Comparison of ENCODE assay signal across 10 mouse cellular contexts in the genomic region with DNA sequence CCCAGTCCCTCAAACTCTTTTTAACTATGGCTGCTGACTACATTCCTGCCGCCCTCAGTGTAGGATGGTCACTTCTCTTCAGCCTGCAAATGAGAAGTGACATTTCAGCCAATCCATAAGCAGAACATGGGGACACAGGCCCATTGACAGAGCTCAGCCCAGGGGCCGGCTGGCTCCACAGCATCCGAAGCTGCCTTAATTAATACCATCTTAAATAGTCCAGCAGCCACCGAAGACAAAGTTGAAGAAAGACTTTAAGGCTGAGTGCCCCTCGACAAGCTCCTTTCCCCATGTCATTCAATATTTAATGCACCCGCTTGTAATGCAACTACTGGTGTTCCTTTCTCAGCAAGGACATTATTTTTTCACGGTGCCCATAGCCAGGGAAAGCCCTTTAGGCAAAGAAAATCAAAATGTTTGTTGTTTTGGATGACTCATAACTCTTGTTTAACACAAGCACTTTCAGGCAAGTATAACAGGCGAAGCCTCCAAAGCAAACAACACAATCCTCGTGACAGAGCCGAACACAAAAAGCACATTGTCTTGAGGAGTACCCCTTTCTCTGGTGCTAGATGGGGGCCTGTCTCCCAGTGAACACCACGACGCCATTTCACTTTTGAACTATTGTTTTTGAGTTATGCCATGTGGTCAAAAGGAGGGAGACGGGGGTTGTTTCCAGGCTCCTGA. TPM values are rescaled to one million over a fixed set of nuclear protein-coding genes. Genes with fewer than 3 reads are reported as not detected.
DNase-seq lines count a peak whose midpoint lies in the region; ATAC-seq lines count a peak whose summit lies in the region.
"Had no signal": no experiment of that assay in that cellular context is flagged by ENCODE, and none has a peak within 500 bp of the region (broad histone marks: within the 10 kb centered on the region; RNA-seq: fewer than 3 reads in every experiment).

No protein-coding gene starts in this region.

- no peak overlapping the region; the same call in 1 of the 2 replicates for H3K4me3 ChIP-seq in kidney, embryonic 14.5 days (ENCODE audit: low read length)
- peak overlapping the region; percentile 41 for H3K4me3 ChIP-seq in hindbrain, embryonic 10.5 days
- no peak overlapping the region for H3K4me3 ChIP-seq in midbrain, embryonic 15.5 days

- H3K4me2 ChIP-seq in kidney, embryonic 14.5 days (replicated peaks; ENCODE audit: low read depth, low read length): peak overlapping the region; percentile 35; the same call in 1 of the 2 replicates
- H3K4me2 ChIP-seq in midbrain, embryonic 15.5 days: peak overlapping the region; percentile 40; the same call in 1 of the 2 replicates

- no peak overlapping the region for H3K9ac ChIP-seq in kidney, embryonic 14.5 days (ENCODE audit: low read depth, low read length)
- H3K9ac ChIP-seq in midbrain, embryonic 15.5 days: no peak overlapping the region

- peaks cover 16% of the 10 kb centered on the region; the same call in 1 of the 2 replicates for H3K4me1 ChIP-seq in kidney, embryonic 14.5 days (ENCODE audit: control insufficient read depth, insufficient read depth, low read length)
- H3K4me1 ChIP-seq in hindbrain, embryonic 10.5 days (replicated peaks): peaks cover 73% of the 10 kb centered on the region
- peaks cover 30% of the 10 kb centered on the region for H3K4me1 ChIP-seq in midbrain, embryonic 15.5 days

- H3K27me3 ChIP-seq in kidney, embryonic 14.5 days (ENCODE audit: control insufficient read depth, insufficient read depth, low read length): peaks cover 83% of the 10 kb centered on the region
- H3K27me3 ChIP-seq in hindbrain, embryonic 10.5 days (ENCODE audit: insufficient read depth, poor library complexity, severe bottlenecking): peaks cover 77% of the 10 kb centered on the region
- peaks cover 61% of the 10 kb centered on the region for H3K27me3 ChIP-seq in midbrain, embryonic 15.5 days (replicated peaks)

- no peak for ATAC-seq in kidney, embryonic 14.5 days (ENCODE audit: low FRiP score, low TSS enrichment)
- no peak; the same call in 1 of the 2 replicates for ATAC-seq in midbrain, embryonic 15.5 days (replicated peaks)

- 33% methylated on average over 13 of the region's 13 CpGs for WGBS in kidney, embryonic 14.5 days
- 6% methylated on average over 13 of the region's 13 CpGs for WGBS in hindbrain, embryonic 10.5 days
- 5% methylated on average over 13 of the region's 13 CpGs for WGBS in midbrain, embryonic 15.5 days

- no peaks in the 10 kb centered on the region for H3K36me3 ChIP-seq in kidney, embryonic 14.5 days (ENCODE audit: control insufficient read depth, insufficient read depth, low read length)
- H3K36me3 ChIP-seq in hindbrain, embryonic 10.5 days: no peaks in the 10 kb centered on the region
- H3K36me3 ChIP-seq in midbrain, embryonic 15.5 days (replicated peaks): no peaks in the 10 kb centered on the region
- H3K36me3 ChIP-seq: G1E had no signal

- H3K27ac ChIP-seq in kidney, embryonic 14.5 days (ENCODE audit: low read depth, low read length): no peak overlapping the region
- H3K27ac ChIP-seq in hindbrain, embryonic 10.5 days: peak overlapping the region; percentile 97
- peak overlapping the region; percentile 70 for H3K27ac ChIP-seq in midbrain, embryonic 15.5 days

- H3K9me3 ChIP-seq in kidney, embryonic 14.5 days (ENCODE audit: control insufficient read depth, low read length): no peaks in the 10 kb centered on the region
- H3K9me3 ChIP-seq in hindbrain, embryonic 10.5 days: no peaks in the 10 kb centered on the region
- H3K9me3 ChIP-seq in midbrain, embryonic 15.5 days: no peaks in the 10 kb centered on the region
- H3K9me3 ChIP-seq: G1E had no signal

- DNase-seq in kidney, postnatal 25 days: no peak
- DNase-seq in embryo, embryonic 9.5 days (ENCODE audit: extremely low spot score): peak; percentile 68
- peak; percentile 74 for DNase-seq in hindbrain, embryonic 10.5 days (ENCODE audit: low spot score)
- DNase-seq in left cerebral cortex, adult 8-10 months (ENCODE audit: low spot score in 2 of 2): no peak
- DNase-seq in thymus, postnatal 4 days: no peak
- DNase-seq in spleen, postnatal 4 days (ENCODE audit: low spot score in 2 of 2): no peak

RNA-seq across cellular contexts. Expression of gene Gm5089, which starts 1.9 kb away (rescaled TPM):
- not detected in 2 replicates for polyA plus RNA-seq in kidney, embryonic 14.5 days (2014; fragmentation: Nextera tagmentation; extraction: Ambion mirVana)
- 1.9 and 2.4 TPM in 2 replicates for polyA plus RNA-seq in hindbrain, embryonic 10.5 days (2016; fragmentation: Nextera tagmentation; extraction: Ambion mirVana)
- polyA plus RNA-seq in midbrain, embryonic 15.5 days (2015; fragmentation: Nextera tagmentation; extraction: Ambion mirVana): 0.91 and 1.1 TPM in 2 replicates
- total RNA-seq in left cerebral cortex, adult 8-10 months (2022): under 1 TPM in 3 of 4 experiments, not detected in 1; 0.19 to 0.59 (median 0.41) TPM
- polyA plus RNA-seq: G1E; gonadal fat pad, adult 2 months had no signal

RNA-seq across cellular contexts. Expression of gene Zic5, which starts 12.6 kb away (rescaled TPM):
- 0.07 and 0.10 TPM in 2 replicates for polyA plus RNA-seq in kidney, embryonic 14.5 days (2014; fragmentation: Nextera tagmentation; extraction: Ambion mirVana)
- 16.5 and 20.3 TPM in 2 replicates for polyA plus RNA-seq in hindbrain, embryonic 10.5 days (2016; fragmentation: Nextera tagmentation; extraction: Ambion mirVana)
- 13.0 and 14.0 TPM in 2 replicates for polyA plus RNA-seq in midbrain, embryonic 15.5 days (2015; fragmentation: Nextera tagmentation; extraction: Ambion mirVana)
- total RNA-seq in left cerebral cortex, adult 8-10 months (2022): 1 to 10 TPM; 2.2 to 6.1 (median 3.5) TPM
- polyA plus RNA-seq: G1E; gonadal fat pad, adult 2 months had no signal

RNA-seq across cellular contexts. Expression of gene Zic2, which starts 22.4 kb away (rescaled TPM):
- polyA plus RNA-seq in kidney, embryonic 14.5 days (2014; fragmentation: Nextera tagmentation; extraction: Ambion mirVana): not detected in 2 replicates
- polyA plus RNA-seq in hindbrain, embryonic 10.5 days (2016; fragmentation: Nextera tagmentation; extraction: Ambion mirVana): 7.2 and 10.1 TPM in 2 replicates
- 9.6 and 9.9 TPM in 2 replicates for polyA plus RNA-seq in midbrain, embryonic 15.5 days (2015; fragmentation: Nextera tagmentation; extraction: Ambion mirVana)
- total RNA-seq in left cerebral cortex, adult 8-10 months (2022): 10 to 100 TPM; 20.3 to 25.7 (median 21.7) TPM
- polyA plus RNA-seq: G1E had no signal

RNA-seq across cellular contexts. Expression of gene Gm10837, which starts 37.5 kb away (rescaled TPM):
- polyA plus RNA-seq in kidney, embryonic 14.5 days (2014; fragmentation: Nextera tagmentation; extraction: Ambion mirVana): not detected in 2 replicates
- polyA plus RNA-seq in hindbrain, embryonic 10.5 days (2016; fragmentation: Nextera tagmentation; extraction: Ambion mirVana): 0.24 and 0.29 TPM in 2 replicates
- 0.51 and 0.77 TPM in 2 replicates for polyA plus RNA-seq in midbrain, embryonic 15.5 days (2015; fragmentation: Nextera tagmentation; extraction: Ambion mirVana)
- total RNA-seq in left cerebral cortex, adult 8-10 months (2022): not detected
- polyA plus RNA-seq: G1E; gonadal fat pad, adult 2 months had no signal

Comparison
In these comparisons a context has a peak if more than half of its experiments do, and no peak if none do; other contexts are left out.
1. DNase-seq: peak in embryo, embryonic 9.5 days (single experiment) and hindbrain, embryonic 10.5 days (single experiment); none in kidney, postnatal 25 days (0 of 2), left cerebral cortex, adult 8-10 months (0 of 2), thymus, postnatal 4 days (single experiment) and spleen, postnatal 4 days (0 of 2).
2. RNA of gene Zic5, which starts 12.6 kb away (polyA plus RNA-seq): 16.5 to 20.3 TPM in hindbrain, embryonic 10.5 days and 13.0 to 14.0 TPM in midbrain, embryonic 15.5 days; 0.07 to 0.10 TPM in kidney, embryonic 14.5 days; every median in the first group is over 10 times any median in the second.